Mouse (Mus musculus) right cerebral cortex, postnatal 25 days (tissue): ENCODE measurements around the gene Cd2ap.

Experiments
- DNase-seq: peaks from one replicate; pipeline ENCODE4 v3.0.0; 2022

The Cd2ap gene

DNA sequence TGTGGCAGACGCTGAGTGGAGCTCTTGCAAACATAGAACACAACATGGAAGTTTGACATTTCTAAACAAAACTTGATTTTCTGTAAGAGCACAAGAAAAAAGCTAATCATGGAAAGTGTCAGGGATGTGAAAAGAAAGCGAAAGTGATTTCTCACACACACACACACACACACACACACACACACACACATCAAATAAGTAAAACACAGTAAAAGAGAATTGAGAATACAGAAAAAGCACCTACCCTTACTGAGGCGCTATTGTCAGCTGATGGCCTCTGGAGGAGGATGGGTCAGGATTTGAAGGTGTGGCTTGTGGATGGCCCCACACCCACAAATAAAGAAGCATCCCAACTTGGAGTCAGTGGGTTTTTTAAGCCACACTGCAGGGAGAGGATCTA lies 19.0 kb downstream of the Cd2ap start:
- DNase-seq, result no peak

DNA sequence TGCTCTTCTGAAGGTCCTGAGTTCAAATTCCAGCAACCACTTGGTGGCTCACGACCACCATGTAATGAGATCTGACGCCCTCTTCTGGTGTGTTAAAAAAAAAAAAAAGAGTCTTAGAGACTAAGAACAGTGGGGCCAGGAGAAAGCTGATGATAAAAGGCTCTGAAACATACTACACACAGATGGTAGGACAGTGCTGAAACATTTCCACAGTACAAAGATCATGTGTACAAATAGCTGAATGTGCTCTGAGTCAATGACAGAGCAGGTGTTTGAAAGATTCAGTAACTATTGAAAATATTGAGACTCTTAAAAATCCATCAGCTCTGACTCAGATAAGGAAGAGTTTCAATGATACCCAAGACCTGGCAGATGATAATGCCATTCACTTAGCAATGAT lies 29.4 kb downstream of the Cd2ap start:
- DNase-seq, result no peak

DNA sequence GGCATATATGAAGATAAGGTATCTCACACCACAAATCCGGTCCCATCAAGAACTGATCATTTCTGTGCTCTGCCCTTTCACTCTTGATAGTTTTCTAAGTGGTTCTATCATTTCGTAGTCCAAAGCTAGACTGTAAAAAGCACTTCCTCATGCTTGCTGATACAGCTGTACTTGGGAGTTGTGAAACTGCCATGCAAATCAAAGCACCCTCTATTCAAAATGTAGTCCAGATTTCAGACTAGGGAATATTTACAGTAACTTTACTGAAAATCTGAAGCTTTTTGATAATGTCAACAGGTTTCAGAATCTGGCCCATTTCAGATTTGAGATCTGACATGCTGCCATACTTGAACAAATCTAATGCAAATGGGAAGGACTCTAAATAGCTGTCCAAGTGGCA lies 39.3 kb downstream of the Cd2ap start:
- DNase-seq, result no peak

DNA sequence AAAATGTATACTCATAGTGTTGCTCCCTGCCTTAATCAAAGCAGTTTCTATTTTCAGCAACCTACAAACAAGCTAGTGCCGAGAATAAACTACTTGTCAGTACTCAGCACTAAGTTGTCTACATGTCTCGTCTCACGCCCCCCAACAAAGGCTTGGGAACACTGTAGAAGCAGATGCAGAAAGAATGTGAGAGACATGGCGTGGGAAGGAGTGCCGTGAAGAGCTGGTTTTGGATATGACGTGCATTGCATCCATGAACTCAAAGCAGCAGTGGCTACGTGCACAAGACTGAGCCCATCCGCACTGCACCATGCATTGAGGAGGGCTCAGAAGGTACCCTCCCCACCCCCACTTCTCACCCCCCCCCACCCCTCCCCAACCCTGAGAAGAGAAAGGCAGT lies 53.7 kb downstream of the Cd2ap start:
- DNase-seq, result peak; percentile 7

DNA sequence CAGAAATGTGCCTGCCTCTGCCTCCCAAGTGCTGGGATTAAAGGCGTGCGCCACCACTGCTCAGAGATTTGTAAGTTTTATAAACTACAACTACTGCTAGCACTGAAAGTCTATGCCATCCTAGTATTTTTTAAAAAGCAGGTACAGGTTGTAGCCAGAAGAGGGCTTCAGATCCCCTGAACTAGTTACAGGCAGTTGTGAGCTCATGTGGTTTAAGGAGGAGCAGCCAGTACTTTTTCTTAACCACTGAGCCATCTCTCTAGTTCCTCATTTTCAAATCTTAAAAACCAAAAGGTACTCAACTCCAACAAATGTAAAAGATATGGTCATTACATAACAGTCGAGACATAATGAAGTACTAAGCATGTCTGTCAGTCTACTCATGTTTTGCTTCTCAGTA lies 61.1 kb downstream of the Cd2ap start:
- DNase-seq, result no peak

DNA sequence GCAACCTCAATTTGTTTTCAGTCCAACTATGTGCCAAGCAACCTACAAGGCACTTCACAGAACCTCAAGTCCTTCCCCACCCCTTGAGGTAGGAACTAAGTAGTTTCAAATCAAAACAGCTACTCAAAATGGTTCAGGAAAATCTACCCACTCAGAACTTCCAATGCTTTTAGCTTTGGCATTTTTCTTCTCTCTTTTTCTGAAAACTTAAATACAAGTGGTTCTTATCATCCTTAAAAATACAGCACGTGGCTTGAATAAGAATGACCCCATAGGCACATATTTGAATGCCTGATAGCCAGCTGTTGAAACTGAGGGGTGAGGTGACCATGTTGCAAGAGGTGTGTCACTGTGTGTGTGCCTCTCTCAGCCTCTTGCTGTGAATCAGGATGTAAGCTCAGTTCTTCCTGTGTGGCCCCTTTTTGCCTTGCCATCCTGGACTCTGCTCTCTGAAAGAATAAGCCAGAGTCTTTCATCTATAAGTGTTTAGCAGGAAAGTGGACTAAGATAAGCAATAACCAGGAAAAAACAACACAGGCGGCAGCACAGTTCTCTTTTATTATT lies 84.0 kb downstream of the Cd2ap start:
- DNase-seq, result no peak

DNA sequence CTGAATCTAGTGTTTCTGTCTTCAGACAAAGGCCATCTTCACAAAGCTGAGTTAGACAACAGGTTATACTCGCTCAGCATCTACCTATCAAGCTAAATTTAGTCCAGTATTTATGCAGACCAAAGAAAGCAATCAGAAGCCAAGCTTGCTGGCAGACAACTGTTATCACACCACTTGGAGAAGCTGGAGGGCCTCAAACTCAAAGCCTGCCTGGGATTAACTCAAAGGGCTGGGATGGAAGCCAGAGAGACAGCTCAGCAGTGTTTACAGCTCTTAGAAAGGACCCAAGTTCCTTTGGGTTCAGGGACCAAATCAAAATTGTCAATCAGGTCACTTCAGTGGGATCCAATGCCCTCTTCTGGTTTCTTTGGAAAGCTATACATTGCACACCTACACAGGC lies 85.7 kb downstream of the Cd2ap start:
- no peak for DNase-seq

DNA sequence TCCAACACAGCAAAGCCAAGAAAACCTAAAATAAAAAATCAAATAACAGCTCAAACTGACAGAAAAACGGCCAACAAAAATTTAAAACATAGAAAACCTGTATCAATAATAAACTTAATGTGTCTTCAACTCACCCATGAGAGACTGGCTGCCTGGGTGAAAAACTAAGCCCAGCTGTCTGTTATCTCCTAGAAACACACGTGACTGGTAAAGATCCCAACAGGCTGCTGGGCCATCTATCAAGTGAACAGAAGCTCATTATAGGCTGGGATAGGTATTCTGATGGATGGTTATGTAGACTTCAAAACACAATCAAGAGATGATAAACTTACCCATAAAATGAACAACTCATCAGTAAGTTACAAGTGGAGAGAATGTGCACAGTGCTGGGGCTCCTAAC lies 86.7 kb downstream of the Cd2ap start:
- no peak for DNase-seq

DNA sequence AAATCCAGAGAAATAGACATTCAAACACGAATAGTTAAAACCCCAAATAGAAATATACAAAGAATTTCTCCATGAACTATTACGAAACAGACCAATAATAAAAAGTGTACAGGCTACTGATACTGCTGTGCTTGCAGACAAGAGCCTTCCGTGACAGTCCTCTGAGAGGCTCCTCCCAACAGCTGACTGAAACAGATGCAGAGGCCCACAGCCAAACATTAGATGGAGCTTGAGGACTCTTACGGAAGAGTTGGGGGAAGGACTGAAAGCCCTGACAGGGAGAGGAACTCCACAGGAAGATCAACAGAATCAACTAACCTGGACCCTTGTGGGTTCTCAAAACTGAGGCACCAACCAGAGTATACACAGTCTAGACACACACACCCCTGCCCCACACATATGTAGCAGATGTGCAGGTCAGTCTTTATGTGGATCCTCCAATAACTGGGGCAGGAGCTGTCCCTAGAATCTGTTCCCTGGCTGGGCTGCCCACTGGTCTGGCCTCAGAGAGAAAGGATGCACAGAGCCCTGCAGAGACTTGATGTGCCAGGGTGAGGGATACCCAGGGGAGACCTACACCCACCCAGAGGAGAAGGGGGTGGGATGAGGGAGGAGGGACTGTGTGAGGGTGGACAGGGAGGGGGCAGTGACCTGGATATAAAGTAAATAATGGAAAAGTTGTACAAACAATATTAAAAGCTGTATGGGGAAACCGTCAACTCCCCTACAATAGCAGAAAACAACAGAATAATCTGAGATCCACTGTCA lies 87.6 kb downstream of the Cd2ap start:
- DNase-seq, result no peak

DNA sequence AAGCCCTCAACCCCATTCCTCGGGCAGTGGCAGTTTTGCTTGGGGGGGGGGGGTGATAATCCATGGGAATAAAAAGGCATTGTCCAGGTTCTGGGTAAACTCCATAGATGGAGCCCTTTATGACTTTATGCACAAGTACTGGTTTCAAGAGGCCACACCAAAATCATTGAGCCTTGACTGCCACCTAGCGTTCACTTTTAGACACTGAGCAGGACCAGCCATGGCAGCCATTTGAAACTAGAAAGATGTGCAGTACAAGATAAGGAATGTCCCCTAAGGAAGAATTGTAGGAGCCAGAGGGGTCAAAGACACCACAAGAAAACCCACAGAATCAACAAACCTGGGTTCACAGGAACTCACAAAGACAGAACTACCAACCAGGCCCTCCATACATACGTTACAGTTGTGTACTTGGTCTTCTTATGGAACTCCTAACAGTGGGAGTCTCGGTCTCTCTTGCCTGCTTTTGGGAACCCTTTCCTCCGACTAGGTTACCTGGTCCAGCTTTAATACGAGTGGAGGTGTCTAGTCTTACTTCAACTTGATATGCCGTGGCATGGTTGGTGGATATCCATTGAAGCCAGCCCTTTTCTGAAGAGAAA lies 94.2 kb downstream of the Cd2ap start:
- peak; percentile 67 for DNase-seq

DNA sequence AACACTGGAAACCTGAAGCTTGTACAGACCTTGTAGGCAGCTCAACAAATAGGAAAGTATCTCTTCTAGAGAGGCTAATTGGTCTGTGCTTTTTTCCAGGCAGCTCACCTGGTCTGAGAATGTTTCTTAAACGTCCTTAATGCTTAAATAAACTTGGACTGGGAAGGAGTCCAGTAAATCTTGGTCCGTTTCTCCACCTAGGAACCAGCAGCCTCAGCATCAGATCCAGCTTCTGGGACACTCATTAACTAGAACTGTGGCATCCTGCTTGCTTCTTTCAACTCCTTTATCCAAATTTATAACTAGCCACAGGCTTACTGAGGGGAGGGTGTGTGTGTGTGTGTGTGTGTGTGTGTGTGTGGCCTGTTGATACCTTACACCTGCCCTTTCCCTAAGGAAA lies 122.7 kb downstream of the Cd2ap start:
- DNase-seq, result no peak

DNA sequence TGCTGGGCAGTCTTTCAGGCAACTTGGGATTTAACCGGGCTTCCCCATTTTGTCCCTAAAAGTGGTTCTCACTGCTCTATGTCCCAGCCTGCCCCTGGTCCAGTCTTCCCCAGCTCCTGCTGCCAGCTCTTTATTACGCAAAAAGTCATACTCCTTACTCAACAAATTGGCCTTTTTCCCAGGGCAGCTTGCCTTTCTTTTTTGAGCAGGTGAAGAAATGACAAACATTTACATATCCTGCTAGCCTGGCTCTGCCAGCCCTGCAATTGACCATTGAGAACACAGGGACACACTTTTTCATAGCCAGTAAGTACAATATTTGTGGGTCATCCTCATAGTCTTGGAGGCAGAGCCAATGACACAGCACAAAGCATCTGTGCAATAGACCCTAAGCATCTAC lies 124.3 kb downstream of the Cd2ap start:
- DNase-seq, result no peak

DNA sequence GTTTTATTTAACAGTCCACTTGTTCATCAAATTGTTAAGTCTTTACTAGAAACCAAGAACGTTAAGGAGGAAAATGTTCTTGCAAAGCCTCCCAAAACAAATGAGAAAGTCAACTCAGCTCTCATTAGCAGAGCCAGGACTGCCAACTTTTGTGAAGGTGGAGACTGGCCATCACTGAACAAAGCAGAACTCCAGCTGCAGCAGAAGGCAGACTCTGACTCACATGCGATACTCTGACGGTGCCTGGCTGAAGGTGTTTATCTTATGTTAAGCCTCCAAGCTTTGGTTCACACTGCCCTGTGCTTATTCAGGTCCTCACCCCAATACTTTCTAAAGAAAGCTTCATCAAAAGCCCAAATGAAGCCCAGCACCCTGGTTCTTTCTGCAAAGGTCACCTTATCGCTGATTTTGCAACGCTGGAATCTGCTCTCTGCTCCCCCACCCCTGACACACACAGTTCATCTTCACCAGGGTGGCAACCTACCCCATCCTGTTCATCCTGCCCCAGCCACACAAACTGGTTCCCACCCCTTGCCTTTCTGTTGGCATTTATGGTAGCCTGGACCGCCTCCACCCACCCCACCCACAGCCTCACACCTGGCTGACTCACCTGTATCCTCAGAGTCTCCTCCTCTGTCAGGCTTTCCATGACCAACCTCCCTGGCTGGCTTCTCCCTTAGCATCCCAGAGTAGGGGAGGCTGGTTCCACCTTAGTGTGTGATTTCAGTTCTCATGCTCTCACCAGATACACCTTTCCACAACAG lies 130.6 kb downstream of the Cd2ap start:
- DNase-seq, result no peak
